Mouse (Mus musculus) lung, adult 18-20 months (tissue): ENCODE results near the gene Bach2.
A peak's percentile ranks its signal among the peaks of the same experiment; 100 is the strongest.

Experiments used
- DNase-seq, 2 experiments: peaks; one replicate each; pipeline ENCODE4 v3.0.0; 2022; ENCODE audit warnings: mixed read lengths in 2 of 2

Gene Bach2

GRCm38 (mm10) chr4:32227970-32228557 is 10.5 kb upstream of the Bach2 start:
- DNase-seq = no peak

GRCm38 (mm10) chr4:32229266-32229665 is 9.3 kb upstream of the Bach2 start:
- DNase-seq = no peak

- no peak for DNase-seq
These were observed 7.1 kb upstream of the Bach2 start for GRCm38 (mm10) chr4:32231258-32232055.

GRCm38 (mm10) chr4:32235920-32236705 is 2.5 kb upstream of the Bach2 start:
- DNase-seq = no peak

GRCm38 (mm10) chr4:32238921-32239748 is 531 bp downstream of the Bach2 start:
- peak; percentile 81 to 85 for DNase-seq

- DNase-seq = peak; percentile 74 to 78
These were observed 1.1 kb downstream of the Bach2 start for GRCm38 (mm10) chr4:32239749-32240131.

- no peak for DNase-seq
These were observed 1.9 kb downstream of the Bach2 start for GRCm38 (mm10) chr4:32240457-32241030.

- DNase-seq = no peak
These were observed 2.9 kb downstream of the Bach2 start for GRCm38 (mm10) chr4:32241351-32241980.

- DNase-seq = no peak
These were observed 3.6 kb downstream of the Bach2 start for GRCm38 (mm10) chr4:32242122-32242615.

GRCm38 (mm10) chr4:32243458-32243857 is 4.9 kb downstream of the Bach2 start:
- peak; percentile 33 to 48 for DNase-seq

- no peak for DNase-seq
These were observed 5.6 kb downstream of the Bach2 start for GRCm38 (mm10) chr4:32244092-32244745.

GRCm38 (mm10) chr4:32245586-32245985 is 7.0 kb downstream of the Bach2 start:
- DNase-seq = no peak

- DNase-seq = no peak
These were observed 7.4 kb downstream of the Bach2 start for GRCm38 (mm10) chr4:32246020-32246419.

GRCm38 (mm10) chr4:32246801-32247200 is 8.2 kb downstream of the Bach2 start:
- peak; percentile 89 to 94 for DNase-seq

- DNase-seq = no peak
These were observed 9.0 kb downstream of the Bach2 start for GRCm38 (mm10) chr4:32247463-32248113.

GRCm38 (mm10) chr4:32248236-32248635 is 9.6 kb downstream of the Bach2 start:
- peak; percentile 85 to 87 for DNase-seq

GRCm38 (mm10) chr4:32248990-32249393 is 10.4 kb downstream of the Bach2 start:
- no peak for DNase-seq

- peak; percentile 57 to 75 for DNase-seq
These were observed 11.2 kb downstream of the Bach2 start for GRCm38 (mm10) chr4:32249748-32250332.

- peak in 1 of 2 experiments; percentile 18 for DNase-seq
These were observed 11.9 kb downstream of the Bach2 start for GRCm38 (mm10) chr4:32250333-32251004.

GRCm38 (mm10) chr4:32251005-32251365 is 12.4 kb downstream of the Bach2 start:
- DNase-seq = peak; percentile 52
